Mouse (Mus musculus) brain, embryonic 14.5 days (tissue): ENCODE results near the gene Mon1b. TPM values are rescaled to one million over a fixed set of nuclear protein-coding genes. Genes with fewer than 3 reads are reported as not detected.

Experiments
- DNase-seq: peaks from one replicate; pipeline ENCODE4 v3.0.0-alpha.2; 2011; ENCODE audit warnings: low read depth
- CTCF ChIP-seq: fragments of 200-500 bp; IDR thresholded peaks from 2 replicates; pipeline ENCODE4 v1.5.1; 2012; ENCODE audit warnings: inconsistent platforms, mild to moderate bottlenecking, moderate library complexity, borderline replicate concordance; ENCODE audit not compliant: insufficient read depth, insufficient read length; ENCODE audit errors: extremely low read depth
- POLR2A ChIP-seq: fragments of 200-500 bp; IDR thresholded peaks from 2 replicates; pipeline ENCODE4 v1.6.1; 2012; ENCODE audit warnings: mild to moderate bottlenecking, inconsistent platforms, borderline replicate concordance; ENCODE audit not compliant: poor library complexity, insufficient read depth, insufficient read length, severe bottlenecking; ENCODE audit errors: extremely low read depth
- polyA plus RNA-seq: library from polyadenylated mRNA; depleted of rRNA; stranded (reverse); fragments of >200 nt; gene quantifications from 2 replicates; pipeline ENCODE4 v1.2.3, GENCODE M21; 2012

Mon1b gene
- polyA plus RNA-seq, 1 experiment = 11.0 TPM

GRCm38 (mm10) chr8:113653151-113653550 lies 17.8 kb downstream of the Mon1b start:
- DNase-seq = no peak
- TF ChIP-seq POLR2A (no peak), CTCF (no peak)

DNA sequence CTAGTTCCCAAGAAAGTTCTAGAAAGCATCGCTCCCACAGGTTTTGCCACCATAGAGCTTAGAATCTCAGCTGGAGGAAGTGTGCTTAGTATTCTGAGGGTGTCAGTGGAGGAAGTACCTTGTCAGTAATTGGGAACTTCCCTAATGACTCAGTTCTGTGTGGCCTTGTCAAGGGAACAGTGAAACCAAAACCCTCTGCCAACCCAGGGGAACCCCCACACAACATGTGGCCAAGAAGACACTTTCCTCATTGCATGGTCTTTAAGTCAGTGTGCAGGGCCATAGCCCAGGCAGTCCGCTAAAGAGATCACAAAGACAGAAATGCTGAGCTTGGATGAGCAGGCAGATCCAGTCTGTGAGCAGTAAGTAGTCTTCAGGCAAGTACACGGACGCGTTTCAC lies 20.8 kb downstream of the Mon1b start:
- no peak for DNase-seq
- no peak for TF ChIP-seq CTCF

DNA sequence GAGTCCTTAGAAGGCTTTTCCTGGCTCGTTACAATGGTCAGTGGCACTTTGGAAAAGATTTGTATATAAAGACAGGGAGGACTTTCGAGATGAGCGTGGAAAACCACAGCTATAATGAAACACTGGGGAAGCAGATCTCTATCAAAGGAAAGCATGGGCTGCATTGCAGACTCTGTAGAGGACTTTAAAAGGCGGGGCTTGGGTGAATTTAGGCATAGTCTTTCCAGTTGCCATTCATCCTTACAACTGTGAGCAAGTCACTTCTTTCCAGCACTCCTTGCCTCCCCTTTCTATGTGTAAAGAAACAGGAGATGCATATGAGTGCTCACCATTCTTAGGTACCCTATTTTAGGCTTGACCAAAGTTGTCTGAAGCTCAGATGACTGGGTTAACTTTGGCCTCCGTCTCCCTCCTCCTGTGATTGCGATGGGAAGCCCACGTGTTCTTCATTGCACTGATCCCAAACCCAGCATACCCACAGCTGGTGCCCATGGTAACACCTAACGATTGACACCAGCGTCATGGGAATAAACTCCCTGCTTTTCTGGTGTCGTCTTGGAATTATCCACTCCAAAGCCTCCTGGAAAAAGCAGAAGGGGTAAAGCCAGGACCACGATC lies 21.4 kb downstream of the Mon1b start:
- DNase-seq = no peak
- TF ChIP-seq CTCF (no peak), POLR2A (no peak)

- TF ChIP-seq CTCF (no peak), POLR2A (no peak)
- no peak for DNase-seq
Observed at GRCm38 (mm10) chr8:113660128-113660527, 24.7 kb downstream of the Mon1b start.

GRCm38 (mm10) chr8:113664544-113664943 lies 29.2 kb downstream of the Mon1b start:
- peak; percentile 95 for DNase-seq
- TF ChIP-seq POLR2A (no peak), CTCF (peak; percentile 95)

DNA sequence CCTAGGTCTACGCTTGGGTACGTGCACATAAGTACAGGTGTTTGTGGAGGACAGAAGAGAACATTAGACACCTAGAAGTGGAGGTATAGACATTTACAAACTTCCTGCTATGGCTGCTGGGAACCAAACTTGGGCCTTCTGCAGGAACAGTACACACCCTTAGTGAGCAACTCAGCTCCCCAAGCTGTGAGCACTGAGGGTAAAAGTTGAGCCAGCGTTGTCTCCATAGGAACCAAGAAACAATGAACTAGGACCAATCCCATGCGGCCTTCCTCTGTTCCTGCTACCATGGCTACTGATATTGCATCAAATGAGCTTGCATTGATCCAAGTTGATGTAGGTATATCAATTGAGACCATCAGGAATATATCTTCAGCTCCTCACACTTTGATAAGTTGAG lies 29.6 kb downstream of the Mon1b start:
- no peak for TF ChIP-seq CTCF
- TF ChIP-seq POLR2A = no peak
- peak; percentile 63 for DNase-seq

GRCm38 (mm10) chr8:113665951-113666350 lies 30.6 kb downstream of the Mon1b start:
- peak; percentile 81 for DNase-seq

DNA sequence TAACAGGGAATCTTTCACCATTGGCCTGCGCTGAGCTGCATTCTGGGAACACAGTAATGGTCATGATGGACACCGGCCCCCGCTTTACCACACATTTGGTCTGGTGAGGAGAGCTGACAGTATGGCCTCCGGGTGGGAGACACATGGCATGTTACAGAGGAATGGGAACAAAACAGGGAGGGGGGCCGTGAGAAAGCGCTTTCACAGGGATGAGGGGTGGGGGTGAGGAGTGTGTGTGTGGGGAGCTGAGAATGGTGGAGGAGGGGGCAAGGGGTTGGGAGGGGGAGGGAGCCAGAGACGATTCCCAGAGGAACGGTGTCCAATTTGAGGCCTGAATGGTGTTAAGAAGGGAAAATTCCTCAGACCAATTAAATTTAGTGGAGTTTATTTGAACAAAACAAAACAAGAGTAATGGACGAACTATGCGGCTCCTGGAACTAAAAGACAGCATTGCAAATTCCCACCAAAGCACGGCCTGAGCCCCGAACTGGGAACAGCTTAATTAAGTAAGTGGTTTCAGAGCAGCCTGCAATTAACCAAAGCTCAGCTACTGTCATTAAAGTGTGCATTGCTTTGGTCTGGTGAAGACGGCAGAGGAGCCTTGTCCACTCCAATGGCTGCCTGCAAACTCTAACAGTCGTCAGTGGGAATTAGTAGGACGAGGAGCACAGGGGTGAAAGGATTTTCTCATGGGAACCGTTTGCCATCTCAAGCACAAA lies 31.5 kb downstream of the Mon1b start:
- no peak for TF ChIP-seq POLR2A
- TF ChIP-seq CTCF = no peak
- DNase-seq = peak; percentile 91

More at GRCm38 (mm10) chr8:113665951-113666350, 30.6 kb downstream of the Mon1b start:
- TF ChIP-seq CTCF = no peak
- no peak for TF ChIP-seq POLR2A

DNA sequence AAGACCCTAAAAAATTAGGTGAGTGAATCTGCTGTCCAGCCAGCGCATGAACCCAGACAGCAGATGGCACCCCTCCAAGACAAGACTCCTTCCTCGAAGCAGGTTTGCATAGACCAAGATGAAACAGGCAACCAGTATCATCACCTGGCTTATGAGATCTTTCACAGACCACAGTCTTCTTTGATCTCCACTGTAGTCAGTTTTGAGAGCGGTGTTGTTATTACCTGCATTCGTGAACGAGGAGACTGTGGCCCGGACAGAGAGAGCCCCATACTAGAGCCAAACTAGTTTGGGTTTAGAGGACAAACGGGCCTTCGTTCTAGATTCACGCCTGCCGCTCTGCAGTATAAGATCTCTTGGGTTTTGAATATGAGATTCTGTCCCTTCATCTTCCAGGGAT lies 34.5 kb downstream of the Mon1b start:
- DNase-seq = no peak
- TF ChIP-seq CTCF = no peak
- TF ChIP-seq POLR2A = no peak

DNA sequence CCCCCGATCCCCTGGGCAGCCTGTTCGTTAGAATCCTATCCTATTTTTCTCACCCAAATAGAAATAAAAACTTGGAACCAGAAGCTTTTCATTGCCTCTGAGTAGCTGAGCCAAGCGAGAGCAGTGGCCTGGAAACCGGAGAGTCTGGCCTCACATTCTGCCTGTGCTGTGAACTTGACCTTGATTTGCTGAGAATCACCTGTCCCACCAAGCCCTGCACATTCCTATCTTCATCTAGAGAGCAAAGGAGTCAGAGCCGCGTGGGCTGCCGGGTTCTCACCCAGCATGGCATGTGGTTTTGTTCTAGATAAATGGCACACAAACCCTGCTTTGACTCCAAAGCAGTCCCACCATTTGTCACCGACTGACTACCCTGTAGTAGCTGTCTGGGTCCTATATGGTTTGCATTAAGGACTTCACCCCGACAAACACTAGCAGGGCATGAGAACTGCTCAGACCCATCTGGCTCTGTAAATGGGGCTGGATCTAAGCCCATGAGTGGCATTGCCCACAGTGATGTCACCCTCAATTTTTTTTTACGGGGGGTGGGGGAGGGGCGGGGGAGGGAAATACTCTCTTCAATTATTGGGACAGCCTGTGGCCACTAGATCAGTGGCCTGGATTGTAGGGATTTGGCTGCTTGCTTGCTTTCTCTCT lies 37.3 kb downstream of the Mon1b start:
- TF ChIP-seq POLR2A = no peak
- no peak for TF ChIP-seq CTCF
- peak; percentile 82 for DNase-seq

- peak; percentile 56 for DNase-seq
- no peak for TF ChIP-seq CTCF
- no peak for TF ChIP-seq POLR2A
Observed at GRCm38 (mm10) chr8:113673300-113673699, 37.9 kb downstream of the Mon1b start.
